Mouse (Mus musculus) olfactory bulb, adult 2 months (tissue): ENCODE results near the gene Adgrv1.

Experiments used
- CTCF ChIP-seq: fragments of 200-500 bp; IDR thresholded peaks from 2 replicates; pipeline ENCODE4 v1.5.1; 2012; ENCODE audit warnings: low read depth, mild to moderate bottlenecking, low read length, moderate library complexity; ENCODE audit not compliant: insufficient read depth
- POLR2A ChIP-seq: fragments of 200-500 bp; IDR thresholded peaks from 2 replicates; pipeline ENCODE4 v1.6.1; 2012; ENCODE audit warnings: mild to moderate bottlenecking, low read depth, low read length, moderate library complexity; ENCODE audit not compliant: insufficient read depth

- TF ChIP-seq CTCF (no peak), POLR2A (no peak)
Measured at GRCm38 (mm10) chr13:81370196-81370595, 262.8 kb downstream of the Adgrv1 start.
